Mouse (Mus musculus): ENCODE measurements around the gene Gns. TPM values are rescaled to one million over a fixed set of nuclear protein-coding genes. Genes with fewer than 3 reads are reported as not detected.

Gene Gns
- polyA plus RNA-seq, 1 experiment: 137 TPM

DNA sequence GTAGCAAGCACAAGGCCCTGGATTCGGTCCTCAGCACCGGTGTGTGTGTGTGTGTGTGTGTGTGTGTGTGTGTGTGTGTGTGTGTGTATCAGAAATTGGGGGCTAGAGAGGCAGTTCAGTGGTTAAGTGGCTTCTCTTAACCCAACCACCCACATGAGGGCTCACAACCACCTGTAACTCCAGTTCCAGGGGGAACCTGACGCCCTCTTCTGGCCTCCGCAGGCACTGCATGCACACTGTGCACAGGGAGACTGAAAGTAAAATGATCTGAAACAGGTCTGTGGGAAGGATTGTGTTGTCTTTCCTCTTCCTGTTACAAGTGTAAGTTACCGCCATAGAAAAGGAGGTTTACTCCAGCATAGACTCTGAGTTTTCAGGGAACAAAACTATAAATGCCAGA, 62.2 kb downstream of the Gns start:
- Histone ChIP-seq H3K4me3 (ENCODE audit: insufficient read depth, low read length) (no peak overlapping the region), H3K4me1 (ENCODE audit: control insufficient read depth, insufficient read depth, low read length) (peaks cover 9% of the 10 kb centered on the region; the same call in 1 of the 2 replicates), H3K27ac (ENCODE audit: insufficient read depth, low read length) (no peak overlapping the region)
- TF ChIP-seq POLR2A (IDR thresholded peaks at IDR 0.05; ENCODE audit: low read depth, low read length): no peak
- TF ChIP-seq CTCF (IDR thresholded peaks at IDR 0.05; ENCODE audit: borderline replicate concordance, insufficient read depth, low read length): peak; percentile 44; the same call in 1 of the 2 replicates

DNA sequence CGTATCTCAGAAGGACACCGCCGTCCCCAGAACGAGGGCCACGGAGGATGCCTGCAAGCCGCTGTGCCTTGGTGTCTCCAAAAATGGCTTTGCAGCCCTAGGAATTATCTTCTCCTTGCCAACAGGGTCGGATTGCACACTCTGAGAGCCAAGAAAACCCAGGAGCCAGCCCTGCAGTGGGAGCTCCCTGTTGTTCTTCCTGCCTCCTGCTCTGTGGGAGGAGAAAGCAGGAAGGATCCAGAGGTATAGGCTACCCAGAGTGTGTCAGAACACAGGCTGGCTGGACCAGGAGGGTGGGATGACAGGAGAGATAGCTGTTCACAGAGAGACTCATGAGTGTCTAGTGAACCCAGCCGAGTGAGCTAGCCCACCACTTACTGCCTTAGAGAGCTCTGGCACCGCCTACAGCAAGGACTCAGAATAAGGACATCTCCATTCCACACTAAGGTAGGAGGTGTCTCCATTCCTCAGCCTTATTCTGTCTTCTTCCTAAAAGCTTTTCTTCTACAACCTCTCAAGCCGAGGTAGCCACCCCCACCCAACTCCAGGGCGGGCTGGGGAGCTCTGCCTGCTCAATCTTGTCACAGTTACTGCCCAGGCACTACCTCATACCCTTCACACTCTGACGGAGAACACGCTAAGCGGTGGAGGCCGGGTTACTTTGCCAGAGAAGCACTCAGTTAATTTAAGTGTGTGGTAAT, 63.3 kb downstream of the Gns start:
- Histone ChIP-seq H3K4me3 (ENCODE audit: insufficient read depth, low read length) (no peak overlapping the region), H3K27ac (ENCODE audit: insufficient read depth, low read length) (no peak overlapping the region), H3K4me1 (ENCODE audit: control insufficient read depth, insufficient read depth, low read length) (peaks cover 9% of the 10 kb centered on the region; the same call in 1 of the 2 replicates)
- TF ChIP-seq POLR2A (IDR thresholded peaks at IDR 0.05; ENCODE audit: low read depth, low read length) (no peak), CTCF (IDR thresholded peaks at IDR 0.05; ENCODE audit: borderline replicate concordance, insufficient read depth, low read length) (no peak)

- H3K27ac ChIP-seq (ENCODE audit: insufficient read depth, low read length): peak overlapping the region; percentile 67
- H3K4me1 ChIP-seq (ENCODE audit: control insufficient read depth, insufficient read depth, low read length): peaks cover 9% of the 10 kb centered on the region; the same call in 1 of the 2 replicates
- no peak for TF ChIP-seq POLR2A (IDR thresholded peaks at IDR 0.05; ENCODE audit: low read depth, low read length)
- TF ChIP-seq CTCF (IDR thresholded peaks at IDR 0.05; ENCODE audit: borderline replicate concordance, insufficient read depth, low read length): no peak
- no peak overlapping the region for H3K4me3 ChIP-seq (ENCODE audit: insufficient read depth, low read length)
These were observed 64.2 kb downstream of the Gns start for GRCm38 (mm10) chr10:121429089-121429488.

DNA sequence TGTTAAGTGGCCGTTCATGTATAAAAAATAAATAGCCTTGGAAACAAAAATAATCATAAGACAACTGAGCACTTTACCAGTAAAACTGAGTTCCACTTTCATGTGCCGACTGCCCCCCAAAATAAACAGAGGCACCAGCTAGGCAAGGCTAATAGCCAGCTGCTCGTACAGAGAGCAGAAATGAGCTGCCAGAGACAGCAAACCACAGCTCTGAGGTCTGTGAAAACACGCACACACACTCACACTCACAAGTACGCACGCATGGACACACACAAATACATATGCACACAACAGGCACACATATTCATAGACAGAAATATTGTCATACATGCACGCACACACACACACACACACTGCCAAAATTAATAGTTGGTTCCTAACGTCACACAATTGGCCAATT, 64.7 kb downstream of the Gns start:
- Histone ChIP-seq H3K4me1 (ENCODE audit: control insufficient read depth, insufficient read depth, low read length) (peaks cover 9% of the 10 kb centered on the region; the same call in 1 of the 2 replicates), H3K27ac (ENCODE audit: insufficient read depth, low read length) (peak overlapping the region; percentile 67), H3K4me3 (ENCODE audit: insufficient read depth, low read length) (no peak overlapping the region)
- TF ChIP-seq POLR2A (IDR thresholded peaks at IDR 0.05; ENCODE audit: low read depth, low read length): no peak

GRCm38 (mm10) chr10:121429981-121430682, 65.2 kb downstream of the Gns start:
- Histone ChIP-seq H3K4me1 (ENCODE audit: control insufficient read depth, insufficient read depth, low read length) (peaks cover 9% of the 10 kb centered on the region; the same call in 1 of the 2 replicates), H3K27ac (ENCODE audit: insufficient read depth, low read length) (peak overlapping the region; percentile 67), H3K4me3 (ENCODE audit: insufficient read depth, low read length) (no peak overlapping the region)
- TF ChIP-seq CTCF (IDR thresholded peaks at IDR 0.05; ENCODE audit: borderline replicate concordance, insufficient read depth, low read length): no peak
- no peak for TF ChIP-seq POLR2A (IDR thresholded peaks at IDR 0.05; ENCODE audit: low read depth, low read length)

DNA sequence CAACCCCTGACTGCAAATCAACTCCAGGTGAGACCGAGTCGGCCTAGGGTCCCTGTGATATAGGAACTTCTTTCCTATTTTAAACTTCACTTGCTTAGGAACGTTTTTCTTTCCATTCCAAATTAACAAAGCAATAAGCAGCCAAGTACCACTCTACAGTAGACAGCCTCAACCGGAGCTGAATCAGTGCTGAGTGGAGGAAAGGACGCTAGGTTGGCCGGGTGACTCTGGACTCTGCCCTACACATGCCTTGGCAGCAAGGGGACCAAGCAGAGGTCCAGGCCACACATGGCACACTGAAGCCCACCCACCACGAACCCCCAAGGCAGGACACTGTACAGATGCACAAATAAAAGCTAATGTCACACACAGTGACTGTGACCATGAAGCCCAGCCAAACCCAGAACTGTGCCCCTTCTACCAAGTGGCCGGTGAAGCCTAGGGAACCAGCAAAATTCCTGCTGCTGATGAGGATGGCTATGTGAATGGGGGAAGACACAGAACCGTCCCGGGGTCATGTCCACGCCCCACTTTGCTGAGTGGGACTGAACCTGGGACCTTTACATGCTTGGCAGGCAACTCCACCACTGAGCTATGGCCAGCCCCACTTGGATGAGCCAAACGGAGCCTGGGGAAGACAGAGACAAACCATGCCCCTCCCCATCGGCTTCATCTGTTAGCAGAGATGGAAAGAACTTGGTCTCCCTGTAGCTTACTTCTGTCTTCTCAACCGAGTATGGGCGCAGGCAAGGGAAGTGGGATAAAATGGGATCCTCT, 66.1 kb downstream of the Gns start:
- Histone ChIP-seq H3K4me3 (ENCODE audit: insufficient read depth, low read length) (no peak overlapping the region), H3K4me1 (ENCODE audit: control insufficient read depth, insufficient read depth, low read length) (peaks cover 12% of the 10 kb centered on the region; the same call in 1 of the 2 replicates), H3K27ac (ENCODE audit: insufficient read depth, low read length) (no peak overlapping the region)
- TF ChIP-seq POLR2A (IDR thresholded peaks at IDR 0.05; ENCODE audit: low read depth, low read length): no peak
- TF ChIP-seq CTCF (IDR thresholded peaks at IDR 0.05; ENCODE audit: borderline replicate concordance, insufficient read depth, low read length): no peak

- Histone ChIP-seq H3K4me1 (ENCODE audit: control insufficient read depth, insufficient read depth, low read length) (peaks cover 23% of the 10 kb centered on the region), H3K27ac (ENCODE audit: insufficient read depth, low read length) (no peak overlapping the region), H3K4me3 (ENCODE audit: insufficient read depth, low read length) (no peak overlapping the region)
- TF ChIP-seq POLR2A (IDR thresholded peaks at IDR 0.05; ENCODE audit: low read depth, low read length) (no peak), CTCF (IDR thresholded peaks at IDR 0.05; ENCODE audit: borderline replicate concordance, insufficient read depth, low read length) (no peak)
These were observed 67.2 kb downstream of the Gns start for GRCm38 (mm10) chr10:121432041-121432634.

DNA sequence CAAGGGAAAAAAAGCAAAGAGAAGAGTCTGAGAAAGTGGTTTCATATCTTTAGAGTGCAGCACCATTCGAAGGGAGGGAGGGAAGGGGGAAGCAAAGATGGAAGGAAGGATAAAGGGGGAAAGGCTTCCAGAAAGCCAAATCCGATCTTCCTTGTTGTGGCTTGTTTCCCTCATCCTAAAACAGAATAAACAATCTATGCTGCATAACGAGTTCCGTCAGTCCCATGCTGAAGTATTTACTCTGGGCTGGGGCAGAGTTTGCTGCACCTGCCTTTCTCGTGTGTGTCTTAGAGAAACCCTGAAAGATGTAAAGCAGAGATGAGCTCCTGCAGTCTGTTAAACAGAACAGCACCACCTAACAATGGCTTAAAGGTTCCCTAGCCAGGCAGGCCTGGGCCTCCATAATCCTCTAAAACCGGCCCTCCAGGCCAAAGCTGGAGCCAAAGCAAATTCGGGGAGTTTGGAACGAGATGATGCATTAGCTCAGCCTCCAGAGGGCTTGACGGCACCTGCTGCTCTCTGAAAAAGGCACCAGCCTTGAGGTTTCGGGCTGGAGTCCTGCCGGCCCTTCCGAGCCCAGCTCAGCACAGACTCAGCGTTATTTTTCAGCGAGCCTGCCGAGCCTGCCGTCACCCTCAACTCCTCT, 67.9 kb downstream of the Gns start:
- no peak overlapping the region for H3K4me3 ChIP-seq (ENCODE audit: insufficient read depth, low read length)
- H3K4me1 ChIP-seq (ENCODE audit: control insufficient read depth, insufficient read depth, low read length): peaks cover 24% of the 10 kb centered on the region
- no peak for TF ChIP-seq POLR2A (IDR thresholded peaks at IDR 0.05; ENCODE audit: low read depth, low read length)
- TF ChIP-seq CTCF (IDR thresholded peaks at IDR 0.05; ENCODE audit: borderline replicate concordance, insufficient read depth, low read length): no peak
- no peak overlapping the region for H3K27ac ChIP-seq (ENCODE audit: insufficient read depth, low read length)

Measured in embryonic fibroblast, embryonic 13.5 days (primary cell).